Mouse (Mus musculus) mouse trophoblast stem cell (cell line): Measurements from ENCODE around the gene Stk39.

Experiments used
- in situ Hi-C, 2 experiments: fragments of 300-500 bp; cut with MseI, MboI; formaldehyde crosslinking; loops; 2 replicates in 1 of 2; 3 replicates in 1 of 2; pipeline ENCODE4 v1.15.1; 2025

Stk39 gene

DNA sequence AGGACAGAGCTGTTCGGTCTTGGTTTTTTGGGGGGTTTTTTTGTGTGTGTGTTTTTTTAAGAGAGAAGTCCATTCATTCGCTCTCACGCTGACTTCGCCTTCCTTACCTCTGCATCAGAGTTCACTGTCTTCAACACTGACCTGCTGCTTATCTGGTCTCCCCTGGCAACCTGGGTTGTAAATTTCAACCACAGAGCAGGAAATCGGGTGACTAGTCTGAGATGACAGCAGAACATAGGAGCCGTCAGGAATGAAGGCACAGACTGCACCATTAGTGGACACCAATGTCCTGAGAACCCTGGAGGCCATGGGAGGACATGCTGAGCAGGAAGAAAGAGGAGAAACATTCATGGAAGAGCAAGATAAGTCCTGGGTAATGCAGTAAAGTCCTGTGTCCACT, 51.1 kb downstream of the Stk39 start:
- in situ Hi-C loops = no loop called here

- in situ Hi-C loops = no loop called here
Measured at GRCm38 (mm10) chr2:68420223-68420622, 51.8 kb downstream of the Stk39 start.

GRCm38 (mm10) chr2:68419746-68420145, 52.3 kb downstream of the Stk39 start:
- in situ Hi-C loops = no loop called here

GRCm38 (mm10) chr2:68419165-68419564, 52.9 kb downstream of the Stk39 start:
- in situ Hi-C loops = no loop called here

DNA sequence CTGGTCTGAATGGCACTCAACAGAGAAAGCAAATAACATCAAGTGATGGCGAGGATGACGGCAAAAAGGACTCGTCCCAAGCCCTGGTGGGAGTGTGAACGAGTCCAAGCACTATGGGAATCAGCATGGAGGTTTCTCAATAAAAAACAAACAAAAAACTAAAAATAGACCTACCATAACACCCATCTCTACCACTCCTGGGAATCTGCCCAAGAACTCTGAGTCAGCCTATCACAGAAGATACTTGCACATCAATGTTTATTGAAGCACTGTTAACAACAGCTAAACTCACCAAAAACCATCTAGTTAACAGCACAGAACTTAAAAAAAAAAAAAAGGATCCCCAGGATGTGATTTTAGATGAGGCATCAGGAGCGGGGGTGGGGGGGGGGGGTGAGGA, 55.0 kb downstream of the Stk39 start:
- in situ Hi-C loops = no loop called here

DNA sequence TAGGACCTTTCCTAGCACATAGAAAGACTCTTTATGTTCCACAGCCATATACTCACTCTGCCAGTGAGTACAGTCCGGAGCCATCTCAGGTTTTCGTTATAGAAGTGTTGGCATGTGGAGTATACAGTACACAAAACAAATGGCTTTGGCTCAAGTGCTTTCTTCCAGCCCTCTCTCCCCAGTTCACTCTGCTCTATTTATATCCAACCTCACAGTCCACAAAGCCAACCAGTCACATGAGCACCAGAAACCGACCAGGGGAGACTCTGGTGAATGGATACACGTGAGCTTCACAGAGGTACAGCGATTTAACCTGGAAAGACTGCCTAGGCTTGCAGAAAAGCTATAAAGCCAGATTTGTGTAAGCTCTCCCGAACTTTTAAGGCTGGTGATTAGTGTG, 56.4 kb downstream of the Stk39 start:
- in situ Hi-C loops = no loop called here

GRCm38 (mm10) chr2:68412149-68412548, 59.9 kb downstream of the Stk39 start:
- in situ Hi-C loops = no loop called here

DNA sequence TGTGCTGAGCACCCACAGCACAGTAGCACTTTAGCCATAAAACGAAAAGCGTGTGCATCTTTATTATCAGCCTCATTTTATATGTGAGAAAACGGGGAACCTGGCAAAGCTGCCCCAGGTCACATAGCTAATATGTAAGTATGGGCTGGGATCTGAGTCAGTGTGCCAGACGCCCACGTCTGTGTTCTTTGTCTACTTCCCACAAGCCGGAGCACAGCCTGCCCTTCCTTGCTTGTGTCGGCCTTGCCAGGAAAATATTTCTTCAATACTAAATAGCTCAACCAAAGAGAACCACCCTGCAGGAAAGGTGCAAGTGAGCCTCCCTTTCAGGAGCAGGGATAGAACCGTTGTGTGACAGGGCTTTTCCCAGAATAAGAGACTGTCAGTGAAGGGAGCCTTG, 60.9 kb downstream of the Stk39 start:
- in situ Hi-C loops = no loop called here

DNA sequence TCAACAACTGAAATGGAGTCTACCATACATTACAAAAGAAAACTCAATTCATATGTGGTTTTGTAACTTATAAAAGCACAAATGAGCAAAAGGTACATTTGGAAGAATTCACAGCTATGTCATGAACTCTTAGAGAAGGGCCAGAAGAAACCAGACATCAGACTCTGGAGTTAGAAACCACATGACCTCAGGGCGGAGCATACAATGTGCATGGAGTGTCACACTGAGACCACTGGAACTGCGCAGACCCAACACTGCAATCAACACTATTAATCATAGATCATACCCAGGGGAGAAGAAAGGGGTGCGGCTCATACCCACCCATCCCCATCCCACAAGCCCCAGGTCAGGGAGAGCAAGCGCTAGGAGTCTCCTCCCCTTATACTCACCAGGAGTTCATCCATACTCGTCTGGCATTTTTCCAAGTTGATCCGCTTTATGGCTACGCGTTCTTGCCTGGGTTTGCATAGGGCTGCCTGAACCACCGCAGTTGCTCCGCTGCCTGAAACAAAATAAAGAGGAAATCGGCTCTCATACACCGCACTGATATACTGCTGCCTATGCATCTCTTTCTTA, 62.3 kb downstream of the Stk39 start:
- in situ Hi-C loops = no loop called here

GRCm38 (mm10) chr2:68408271-68408980, 63.6 kb downstream of the Stk39 start:
- in situ Hi-C loops = no loop called here

DNA sequence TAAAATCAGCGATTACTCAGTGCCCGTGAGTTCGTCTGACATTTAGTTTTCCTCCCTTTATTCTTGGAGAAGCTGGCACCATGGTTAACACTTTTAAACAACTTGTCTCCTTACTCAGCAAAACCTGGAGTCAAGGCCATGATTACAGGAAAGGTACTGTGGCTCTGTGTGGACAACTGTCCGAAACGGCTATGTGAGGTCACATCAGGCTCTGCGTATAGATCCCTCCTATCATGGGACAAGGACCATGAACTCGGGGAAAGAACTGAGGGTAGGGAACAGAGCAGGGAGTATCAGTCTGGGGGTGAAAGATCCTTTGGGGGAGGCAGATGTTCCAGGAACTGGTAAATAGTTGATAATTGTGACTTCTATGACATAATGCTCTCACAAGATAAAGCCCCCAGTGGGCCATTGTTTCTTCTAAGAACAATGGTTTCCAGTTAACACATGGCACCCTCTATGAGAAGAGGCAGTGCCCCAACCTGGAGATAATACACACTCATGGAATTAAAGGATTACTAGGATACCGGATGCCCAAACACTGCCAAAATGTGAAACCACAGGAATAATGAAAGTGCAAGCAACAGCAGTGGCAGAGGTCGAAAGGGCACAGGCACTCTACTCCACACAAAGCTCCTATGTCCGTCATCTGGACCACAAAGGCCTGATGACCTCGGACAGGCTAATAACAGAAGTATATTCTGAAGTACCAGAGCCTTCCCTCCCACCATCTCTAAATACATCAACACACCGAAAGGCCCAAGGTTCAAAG, 64.7 kb downstream of the Stk39 start:
- in situ Hi-C loops = no loop called here

DNA sequence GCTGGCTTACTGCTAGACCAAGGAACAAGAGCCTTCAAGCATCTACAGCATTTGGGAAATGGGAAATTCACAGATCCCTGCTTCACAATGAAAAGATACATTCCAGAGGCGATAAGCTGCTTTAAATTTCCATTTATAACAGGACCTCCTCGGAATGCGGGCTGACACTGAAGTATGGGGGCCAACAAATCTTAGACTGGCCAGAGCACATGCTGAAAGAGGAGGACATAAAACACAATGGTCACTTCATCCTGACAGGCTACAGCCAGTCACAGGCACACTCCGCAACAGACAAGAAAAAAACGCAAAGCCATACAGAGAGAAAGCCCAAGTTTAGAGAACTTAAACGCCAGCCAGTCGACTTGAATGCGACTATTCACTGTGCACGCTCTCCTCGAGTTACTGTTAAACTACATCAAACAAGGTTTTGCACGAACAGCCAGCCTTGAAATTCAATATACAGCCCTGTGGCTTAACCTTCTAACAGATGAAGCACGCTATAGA, 65.4 kb downstream of the Stk39 start:
- in situ Hi-C loops = no loop called here

- in situ Hi-C loops = no loop called here
Measured at GRCm38 (mm10) chr2:68405163-68405715, 66.8 kb downstream of the Stk39 start.

DNA sequence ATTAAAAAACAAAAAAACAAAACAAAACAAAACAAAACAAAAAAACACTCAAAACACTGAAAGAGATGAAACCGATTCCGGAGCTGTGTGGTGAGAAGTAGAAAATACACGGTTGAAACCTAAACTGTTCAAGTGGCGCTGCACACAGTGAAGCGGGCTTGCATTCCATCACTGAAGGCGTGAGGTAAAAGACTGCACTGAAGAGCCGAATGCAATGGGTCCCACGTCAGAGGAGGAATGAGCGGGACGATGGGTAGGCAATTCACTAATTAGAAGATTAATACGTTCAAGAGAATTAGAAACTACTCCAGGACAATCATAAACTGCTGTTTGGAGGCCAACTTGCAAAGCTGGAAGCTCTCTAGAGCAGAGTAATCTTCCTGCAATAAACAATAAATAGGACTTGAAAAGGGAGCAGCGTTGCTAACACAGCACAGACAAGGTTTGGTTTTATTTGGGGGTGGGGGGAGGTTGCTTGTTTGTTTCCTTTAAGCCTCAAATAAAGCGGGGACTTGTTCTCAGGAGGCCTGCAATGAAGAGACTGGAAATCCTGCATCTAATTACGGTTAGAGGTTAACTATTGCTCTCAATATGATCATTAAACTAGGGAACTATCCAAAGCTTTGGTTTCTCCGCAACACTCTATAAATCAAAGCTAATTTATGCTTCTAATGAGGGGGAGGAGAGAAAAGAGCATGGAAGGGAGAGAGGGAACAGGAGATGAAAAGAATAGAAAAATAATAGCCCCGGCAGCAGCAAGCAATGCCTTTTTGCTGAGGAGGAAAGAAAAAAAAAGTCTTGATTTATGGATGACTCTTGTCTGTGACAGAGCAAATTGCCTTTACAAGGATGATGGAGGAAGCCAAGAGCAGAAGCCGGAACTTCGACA, 67.5 kb downstream of the Stk39 start:
- in situ Hi-C loops = no loop called here

- in situ Hi-C loops = no loop called here
Measured at GRCm38 (mm10) chr2:68393611-68394549, 78.2 kb downstream of the Stk39 start.

GRCm38 (mm10) chr2:68387824-68388582, 84.1 kb downstream of the Stk39 start:
- in situ Hi-C loops = loop anchor here in 1 of 2 experiments (10.0 kb wide), 1 partner anchor 567 kb away; no protein-coding TSS in a partner anchor

DNA sequence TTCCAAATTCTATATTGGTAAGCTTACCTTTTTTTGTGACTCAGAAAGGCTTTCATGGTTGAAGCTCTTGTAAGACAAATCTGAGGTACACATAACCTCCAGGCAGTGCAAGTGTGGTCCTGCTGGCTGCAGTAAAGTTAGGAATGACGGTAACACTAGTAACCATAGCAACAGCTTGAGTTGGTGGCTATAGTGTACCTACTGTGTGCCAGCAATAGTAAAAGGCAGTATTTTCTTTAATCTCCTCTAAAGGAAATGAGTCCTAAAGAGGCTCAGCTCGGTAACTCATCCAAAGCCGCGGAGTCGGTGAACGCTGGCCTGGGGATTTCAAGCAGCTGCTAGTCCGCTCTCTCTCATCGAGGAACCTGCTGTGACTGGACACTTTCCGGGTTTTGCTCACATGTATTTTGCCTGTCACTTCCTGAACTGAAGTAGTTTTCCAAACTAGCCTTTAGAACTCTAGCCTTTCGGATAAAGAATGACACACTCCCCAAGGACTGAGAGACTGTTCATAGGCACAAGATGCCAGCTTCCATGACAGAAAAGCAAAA, 85.7 kb downstream of the Stk39 start:
- in situ Hi-C loops = loop anchor here in 1 of 2 experiments (10.0 kb wide), 1 partner anchor 568 kb away; no protein-coding TSS in a partner anchor

- in situ Hi-C loops = loop anchor here in 1 of 2 experiments (10.0 kb wide), 1 partner anchor 569 kb away; no protein-coding TSS in a partner anchor
Measured at GRCm38 (mm10) chr2:68385654-68386312, 86.3 kb downstream of the Stk39 start.
